Mouse (Mus musculus): Measurements from ENCODE around the gene Kcnd3.

GRCm38 (mm10) chr3:105616861-105617743 lies 165.0 kb downstream of the Kcnd3 start:
- TF ChIP-seq CTCF (IDR thresholded peaks at IDR 0.05) = no peak
- TF ChIP-seq POLR2A (IDR thresholded peaks at IDR 0.05; ENCODE audit: insufficient read depth, low read depth, low read length) = no peak

Measured in heart, adult 2 months (tissue).